Mouse (Mus musculus) heart, embryonic 16.5 days (tissue): ENCODE measurements around the gene Olfr133. TPM values are rescaled to one million over a fixed set of nuclear protein-coding genes. Genes with fewer than 3 reads are reported as not detected.
"Not testable (repeated sequence)": the region's sequence is repeated elsewhere in the genome, so short reads cannot be mapped to it uniquely, and the experiment has no call there.

Experiments
- ATAC-seq: fragments of 200-750 bp; cut with Nextera tagmentation; replicated peaks from 2 replicates; pipeline ENCODE4 v1.8.0; 2017; ENCODE audit warnings: moderate number of reproducible peaks; ENCODE audit not compliant: insufficient read depth, low FRiP score; ENCODE audit errors: extremely low read depth
- H3K27ac ChIP-seq: fragments of 300-500 bp; sonication (generic); 2 replicates; pipeline ENCODE4 v1.5.1; 2014; ENCODE audit warnings: mild to moderate bottlenecking, low read length, control low read depth, moderate library complexity
- H3K27me3 ChIP-seq: fragments of 300-500 bp; sonication (generic); 2 replicates; pipeline ENCODE4 v1.6.1; 2014; ENCODE audit warnings: low read length, mixed read lengths; ENCODE audit not compliant: control insufficient read depth, insufficient read depth
- H3K36me3 ChIP-seq: fragments of 300-500 bp; sonication (generic); 2 replicates; pipeline ENCODE4 v1.6.1; 2014; ENCODE audit not compliant: control insufficient read depth, insufficient read depth
- H3K4me1 ChIP-seq: fragments of 300-500 bp; sonication (generic); 2 replicates; pipeline ENCODE4 v1.6.1; 2014; ENCODE audit warnings: low read length, mixed read lengths; ENCODE audit not compliant: control insufficient read depth, insufficient read depth
- H3K4me2 ChIP-seq: fragments of 300-500 bp; sonication (generic); 2 replicates; pipeline ENCODE4 v1.6.1; 2014; ENCODE audit warnings: low read depth, mild to moderate bottlenecking, control low read depth, low read length
- H3K4me3 ChIP-seq: fragments of 300-500 bp; sonication (generic); 2 replicates; pipeline ENCODE4 v1.5.1; 2014; ENCODE audit warnings: mild to moderate bottlenecking, control low read depth, low read length
- H3K9ac ChIP-seq: fragments of 300-500 bp; sonication (generic); 2 replicates; pipeline ENCODE4 v1.6.1; 2014; ENCODE audit warnings: low read length, control low read depth
- H3K9me3 ChIP-seq: fragments of 300-500 bp; sonication (generic); replicated peaks from 2 replicates; pipeline ENCODE4 v1.6.1; 2016; ENCODE audit warnings: low read length; ENCODE audit not compliant: control insufficient read depth
- WGBS: fragments of 180-500 bp; shearing (Covaris S2); extraction: QIAGEN DNeasy Blood & Tissue Kit; methylation state at CpG from one replicate; pipeline ENCODE4 v1.1.7; 2014; 5-methylcytosine and 5-hydroxymethylcytosine counted together
- polyA plus RNA-seq: library from polyadenylated mRNA; unstranded; fragments of >200 nt; fragmentation: Nextera tagmentation; extraction: Ambion mirVana; gene quantifications from 2 replicates; pipeline ENCODE4 v1.2.1, GENCODE M21; 2015

Gene Olfr133
- polyA plus RNA-seq = not detected in 2 replicates

GRCm38 (mm10) chr17:38144981-38145380, at the start of gene Olfr133:
TSS of gene Olfr133 (plus strand) at chr17:38145281.
- WGBS = 72% methylated on average over 2 of the region's 2 CpGs
- Histone ChIP-seq H3K36me3 (no peaks in the 10 kb centered on the region), H3K4me1 (no peaks in the 10 kb centered on the region), H3K9me3 (no peaks in the 10 kb centered on the region; the same call in 1 of the 2 replicates), H3K4me2 (no peak within 1 kb of the TSS), H3K27me3 (no peaks in the 10 kb centered on the region), H3K9ac (no peak within 1 kb of the TSS), H3K27ac (no peak within 1 kb of the TSS), H3K4me3 (no peak within 1 kb of the TSS)
- ATAC-seq = no peak

- WGBS = 64% methylated on average over 1 of the region's 1 CpGs
- not testable (repeated sequence) for H3K4me2 ChIP-seq, ATAC-seq, H3K9ac ChIP-seq, H3K9me3 ChIP-seq, H3K4me1 ChIP-seq, H3K4me3 ChIP-seq, H3K36me3 ChIP-seq, H3K27ac ChIP-seq, H3K27me3 ChIP-seq
These were observed 20.9 kb upstream of the Olfr133 start for GRCm38 (mm10) chr17:38124199-38124598.

GRCm38 (mm10) chr17:38125371-38125770, 19.7 kb upstream of the Olfr133 start:
- H3K27ac ChIP-seq, H3K9ac ChIP-seq, H3K27me3 ChIP-seq, H3K4me2 ChIP-seq, H3K4me3 ChIP-seq, H3K4me1 ChIP-seq, H3K9me3 ChIP-seq, H3K36me3 ChIP-seq, ATAC-seq: not testable (repeated sequence)
- WGBS = 52% methylated on average over 3 of the region's 3 CpGs

- H3K9me3 ChIP-seq = 0 out of 2 replicates have a peak, but pooled peaks cover 2% of the 10 kb centered on the region
- ATAC-seq = no peak
- H3K9ac ChIP-seq = no peak within 1 kb of the TSS
- no peaks in the 10 kb centered on the region for H3K4me1 ChIP-seq
- H3K27ac ChIP-seq = no peak within 1 kb of the TSS
- no peaks in the 10 kb centered on the region for H3K36me3 ChIP-seq
- no peak within 1 kb of the TSS for H3K4me3 ChIP-seq
- no peak within 1 kb of the TSS for H3K4me2 ChIP-seq
- WGBS = 59% methylated on average over 1 of the region's 1 CpGs
- no peaks in the 10 kb centered on the region for H3K27me3 ChIP-seq
These were observed 10.7 kb upstream of the Olfr133 start, which contains the start of gene Olfr132 for GRCm38 (mm10) chr17:38134426-38134825. TSS of gene Olfr132 (minus strand) at chr17:38134526.

GRCm38 (mm10) chr17:38171088-38171487, 26.0 kb downstream of the Olfr133 start, which contains the start of gene Olfr134:
TSS of gene Olfr134 (plus strand) at chr17:38171388.
- Histone ChIP-seq H3K4me2 (no peak within 1 kb of the TSS), H3K27ac (no peak within 1 kb of the TSS), H3K4me3 (no peak within 1 kb of the TSS), H3K36me3 (no peaks in the 10 kb centered on the region), H3K4me1 (no peaks in the 10 kb centered on the region), H3K27me3 (no peaks in the 10 kb centered on the region), H3K9me3 (0 out of 2 replicates have a peak, but pooled peaks cover 2% of the 10 kb centered on the region), H3K9ac (no peak within 1 kb of the TSS)
- ATAC-seq = no peak
- WGBS = 66% methylated on average over 3 of the region's 3 CpGs

Other genes starting within 250 kb of the Olfr133 start
- not detected in 2 replicates for gene Olfr127, start 244.8 kb upstream of the Olfr133 start, polyA plus RNA-seq
- gene Olfr128, start 224.7 kb upstream of the Olfr133 start, polyA plus RNA-seq = not detected in 2 replicates
- gene Olfr761, start 192.2 kb upstream of the Olfr133 start, polyA plus RNA-seq = not detected in 2 replicates
- not detected in 2 replicates for gene Olfr129, start 85.2 kb upstream of the Olfr133 start, polyA plus RNA-seq
- not detected in 2 replicates for gene Olfr130, start 81.4 kb upstream of the Olfr133 start, polyA plus RNA-seq
- gene Olfr131, start 56.6 kb upstream of the Olfr133 start, polyA plus RNA-seq = not detected in 2 replicates
- not detected in 2 replicates for gene Olfr132, start 10.8 kb upstream of the Olfr133 start, polyA plus RNA-seq
- not detected in 2 replicates for gene Olfr134, start 26.1 kb downstream of the Olfr133 start, polyA plus RNA-seq
- not detected in 2 replicates for gene Olfr135, start 59.1 kb downstream of the Olfr133 start, polyA plus RNA-seq
- not detected in 2 replicates for gene Olfr138, start 115.8 kb downstream of the Olfr133 start, polyA plus RNA-seq
- not detected in 2 replicates for gene Olfr137, start 162.3 kb downstream of the Olfr133 start, polyA plus RNA-seq
- not detected in 2 replicates for gene Olfr136, start 184.6 kb downstream of the Olfr133 start, polyA plus RNA-seq